Mouse (Mus musculus): Measurements from ENCODE around the gene Cdh18.
"Not testable (repeated sequence)": the region's sequence is repeated elsewhere in the genome, so short reads cannot be mapped to it uniquely, and the experiment has no call there.

Cdh18 gene

GRCm38 (mm10) chr15:23174623-23175022 lies 625.8 kb downstream of the Cdh18 start:
- DNase-seq (ENCODE audit: low read depth, low spot score): no peak

- DNase-seq (ENCODE audit: low read depth, low spot score): no peak
Measured at GRCm38 (mm10) chr15:23212068-23212467, 663.2 kb downstream of the Cdh18 start.

- no peak for DNase-seq (ENCODE audit: low read depth, low spot score)
Measured at GRCm38 (mm10) chr15:23230616-23231015, 681.8 kb downstream of the Cdh18 start.

GRCm38 (mm10) chr15:23257751-23258440 lies 709.1 kb downstream of the Cdh18 start:
- DNase-seq (ENCODE audit: low read depth, low spot score): no peak

GRCm38 (mm10) chr15:23278421-23278820 lies 729.6 kb downstream of the Cdh18 start:
- no peak for DNase-seq (ENCODE audit: low read depth, low spot score)

GRCm38 (mm10) chr15:23305018-23305417 lies 756.2 kb downstream of the Cdh18 start:
- DNase-seq (ENCODE audit: low read depth, low spot score): no peak

- DNase-seq (ENCODE audit: low read depth, low spot score): no peak
Measured at GRCm38 (mm10) chr15:23316766-23317165, 767.9 kb downstream of the Cdh18 start.

- DNase-seq (ENCODE audit: low read depth, low spot score): no peak
Measured at GRCm38 (mm10) chr15:23317409-23317808, 768.6 kb downstream of the Cdh18 start.

GRCm38 (mm10) chr15:23340338-23340737 lies 791.5 kb downstream of the Cdh18 start:
- DNase-seq (ENCODE audit: low read depth, low spot score): not testable (repeated sequence)

- no peak for DNase-seq (ENCODE audit: low read depth, low spot score)
Measured at GRCm38 (mm10) chr15:23351078-23351477, 802.3 kb downstream of the Cdh18 start.

GRCm38 (mm10) chr15:23366325-23366724 lies 817.5 kb downstream of the Cdh18 start:
- no peak for DNase-seq (ENCODE audit: low read depth, low spot score)

GRCm38 (mm10) chr15:23367712-23368111 lies 818.9 kb downstream of the Cdh18 start:
- DNase-seq (ENCODE audit: low read depth, low spot score): no peak

GRCm38 (mm10) chr15:23378016-23378750 lies 829.4 kb downstream of the Cdh18 start:
- no peak for DNase-seq (ENCODE audit: low read depth, low spot score)

GRCm38 (mm10) chr15:23385816-23386215 lies 837.0 kb downstream of the Cdh18 start:
- no peak for DNase-seq (ENCODE audit: low read depth, low spot score)

- DNase-seq (ENCODE audit: low read depth, low spot score): no peak
Measured at GRCm38 (mm10) chr15:23396646-23397045, 847.8 kb downstream of the Cdh18 start.

- no peak for DNase-seq (ENCODE audit: low read depth, low spot score)
Measured at GRCm38 (mm10) chr15:23403792-23404191, 855.0 kb downstream of the Cdh18 start.

- DNase-seq (ENCODE audit: low read depth, low spot score): no peak
Measured at GRCm38 (mm10) chr15:23408256-23408655, 859.4 kb downstream of the Cdh18 start.

GRCm38 (mm10) chr15:23416450-23417080 lies 867.7 kb downstream of the Cdh18 start:
- DNase-seq (ENCODE audit: low read depth, low spot score): no peak

- DNase-seq (ENCODE audit: low read depth, low spot score): no peak
Measured at GRCm38 (mm10) chr15:23418158-23418557, 869.3 kb downstream of the Cdh18 start.

- DNase-seq (ENCODE audit: low read depth, low spot score): no peak
Measured at GRCm38 (mm10) chr15:23420010-23420409, 871.2 kb downstream of the Cdh18 start.

GRCm38 (mm10) chr15:23430021-23430420 lies 881.2 kb downstream of the Cdh18 start:
- DNase-seq (ENCODE audit: low read depth, low spot score): no peak

GRCm38 (mm10) chr15:23448542-23448941 lies 899.7 kb downstream of the Cdh18 start:
- DNase-seq (ENCODE audit: low read depth, low spot score): no peak
